Mouse (Mus musculus) hindbrain, embryonic 11.5 days (tissue): ENCODE data around the gene Sucla2. TPM values are rescaled to one million over a fixed set of nuclear protein-coding genes. Genes with fewer than 3 reads are reported as not detected.
"Not testable (repeated sequence)": the region's sequence is repeated elsewhere in the genome, so short reads cannot be mapped to it uniquely, and the experiment has no call there.

Experiments used
- ATAC-seq: fragments of 200-750 bp; cut with Nextera tagmentation; 2 replicates; pipeline ENCODE4 v1.8.0; 2017; ENCODE audit warnings: mild to moderate bottlenecking, moderate TSS enrichment, moderate library complexity; ENCODE audit not compliant: low FRiP score
- DNase-seq: peaks from one replicate; pipeline ENCODE4 v3.0.0-alpha.2; 2015; ENCODE audit warnings: low spot score
- H3K27ac ChIP-seq: fragments of 300-500 bp; sonication (generic); 2 replicates; pipeline ENCODE4 v1.5.1; 2014; ENCODE audit warnings: mild to moderate bottlenecking, low read depth, low read length
- H3K27me3 ChIP-seq: fragments of 300-500 bp; sonication (generic); 2 replicates; pipeline ENCODE4 v1.6.1; 2014; ENCODE audit warnings: mild to moderate bottlenecking, low read length, moderate library complexity, mixed read lengths; ENCODE audit not compliant: control insufficient read depth, insufficient read depth
- H3K36me3 ChIP-seq: fragments of 300-500 bp; sonication (generic); 2 replicates; pipeline ENCODE4 v1.6.1; 2014; ENCODE audit warnings: mild to moderate bottlenecking, low read length, moderate library complexity, mixed read lengths; ENCODE audit not compliant: control insufficient read depth, insufficient read depth
- H3K4me1 ChIP-seq: fragments of 300-500 bp; sonication (generic); replicated peaks from 2 replicates; pipeline ENCODE4 v1.6.1; 2014; ENCODE audit warnings: low read length, mixed read lengths; ENCODE audit not compliant: control insufficient read depth, insufficient read depth
- H3K4me2 ChIP-seq: fragments of 300-500 bp; sonication (generic); replicated peaks from 2 replicates; pipeline ENCODE4 v1.6.1; 2014; ENCODE audit warnings: mild to moderate bottlenecking, low read depth, low read length
- H3K4me3 ChIP-seq: fragments of 300-500 bp; sonication (generic); 2 replicates; pipeline ENCODE4 v1.5.1; 2014; ENCODE audit warnings: low read depth, low read length
- H3K9ac ChIP-seq: fragments of 300-500 bp; sonication (generic); 2 replicates; pipeline ENCODE4 v1.6.1; 2014; ENCODE audit warnings: low read depth, low read length
- H3K9me3 ChIP-seq: fragments of 300-500 bp; sonication (generic); 2 replicates; pipeline ENCODE4 v1.6.1; 2016; ENCODE audit warnings: low read length; ENCODE audit not compliant: control insufficient read depth
- WGBS: fragments of 180-500 bp; shearing (Covaris S2); extraction: QIAGEN DNeasy Blood & Tissue Kit; methylation state at CpG from one replicate; pipeline ENCODE4 v1.1.7; 2014; 5-methylcytosine and 5-hydroxymethylcytosine counted together
- polyA plus RNA-seq: library from polyadenylated mRNA; unstranded; fragments of >200 nt; fragmentation: Nextera tagmentation; extraction: Ambion mirVana; gene quantifications from 2 replicates; pipeline ENCODE4 v1.2.1, GENCODE M21; 2014

Gene Sucla2
- polyA plus RNA-seq, 1 experiment from 2014 or later, result 125 TPM

- DNase-seq, result no peak
- WGBS, result 75% methylated on average over 6 of the region's 6 CpGs
- no peak overlapping the region for H3K4me2 ChIP-seq
- no peaks in the 10 kb centered on the region for H3K27me3 ChIP-seq
- no peak overlapping the region for H3K27ac ChIP-seq
- no peak overlapping the region for H3K9ac ChIP-seq
- H3K4me3 ChIP-seq, result no peak overlapping the region
- H3K9me3 ChIP-seq, result no peaks in the 10 kb centered on the region
- ATAC-seq, result no peak
- H3K4me1 ChIP-seq, result no peaks in the 10 kb centered on the region
- no peaks in the 10 kb centered on the region for H3K36me3 ChIP-seq
These were observed 18.7 kb downstream of the Sucla2 start for GRCm38 (mm10) chr14:73543781-73544180.

GRCm38 (mm10) chr14:73547034-73547433 is 21.9 kb downstream of the Sucla2 start:
- Histone ChIP-seq H3K9ac (no peak overlapping the region), H3K36me3 (no peaks in the 10 kb centered on the region), H3K4me3 (no peak overlapping the region), H3K27me3 (no peaks in the 10 kb centered on the region), H3K4me1 (no peaks in the 10 kb centered on the region), H3K9me3 (no peaks in the 10 kb centered on the region), H3K4me2 (no peak overlapping the region), H3K27ac (no peak overlapping the region)
- ATAC-seq, result no peak
- DNase-seq, result no peak
- WGBS, result 80% methylated on average over 4 of the region's 4 CpGs

- Histone ChIP-seq H3K4me2 (no peak within 1 kb of the TSS), H3K27ac (no peak within 1 kb of the TSS), H3K27me3 (no peaks in the 10 kb centered on the region), H3K36me3 (no peaks in the 10 kb centered on the region), H3K4me3 (no peak within 1 kb of the TSS), H3K9me3 (no peaks in the 10 kb centered on the region), H3K4me1 (no peaks in the 10 kb centered on the region), H3K9ac (no peak within 1 kb of the TSS)
- WGBS, result 95% methylated on average over 3 of the region's 3 CpGs
- DNase-seq (no peak), ATAC-seq (no peak)
These were observed 22.9 kb downstream of the Sucla2 start, which contains the start of gene Nudt15 for GRCm38 (mm10) chr14:73548051-73548450. Gene Nudt15, minus strand, starts transcription at chr14:73548242.

- 56% methylated on average over 3 of the region's 3 CpGs for WGBS
- H3K36me3 ChIP-seq, result no peaks in the 10 kb centered on the region
- H3K4me2 ChIP-seq, result no peak overlapping the region
- no peak overlapping the region for H3K9ac ChIP-seq
- H3K27ac ChIP-seq, result no peak overlapping the region
- H3K9me3 ChIP-seq, result no peaks in the 10 kb centered on the region
- H3K4me3 ChIP-seq, result no peak overlapping the region
- DNase-seq (no peak), ATAC-seq (no peak)
- peaks cover 3% of the 10 kb centered on the region; the same call in 1 of the 2 replicates for H3K4me1 ChIP-seq
- no peaks in the 10 kb centered on the region for H3K27me3 ChIP-seq
These were observed 25.2 kb downstream of the Sucla2 start for GRCm38 (mm10) chr14:73550291-73550690.

DNA sequence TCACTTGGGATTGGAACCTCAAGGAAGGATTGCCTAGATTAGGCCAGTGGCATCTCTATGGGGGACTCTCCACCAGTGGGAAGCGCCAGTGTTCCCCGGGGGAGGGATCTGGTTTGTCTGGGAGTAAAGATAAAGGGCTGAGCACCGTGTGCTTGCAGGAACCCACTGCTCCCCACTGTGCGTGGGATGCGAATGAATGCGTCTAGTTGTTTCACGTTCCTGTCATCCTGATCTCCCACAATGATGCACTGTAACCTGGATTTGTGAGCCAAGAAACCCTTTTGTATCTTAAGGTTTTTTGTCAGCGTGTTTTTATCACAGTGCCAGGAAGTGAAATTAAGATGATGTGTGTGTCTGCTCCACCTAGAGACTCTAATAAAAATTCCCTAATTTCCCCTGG is 25.6 kb downstream of the Sucla2 start:
- DNase-seq (no peak), ATAC-seq (no peak)
- WGBS, result 43% methylated on average over 8 of the region's 8 CpGs
- Histone ChIP-seq H3K36me3 (no peaks in the 10 kb centered on the region), H3K9me3 (no peaks in the 10 kb centered on the region), H3K27me3 (no peaks in the 10 kb centered on the region), H3K4me2 (no peak overlapping the region), H3K27ac (no peak overlapping the region), H3K9ac (no peak overlapping the region), H3K4me3 (no peak overlapping the region), H3K4me1 (peaks cover 3% of the 10 kb centered on the region; the same call in 1 of the 2 replicates)

DNA sequence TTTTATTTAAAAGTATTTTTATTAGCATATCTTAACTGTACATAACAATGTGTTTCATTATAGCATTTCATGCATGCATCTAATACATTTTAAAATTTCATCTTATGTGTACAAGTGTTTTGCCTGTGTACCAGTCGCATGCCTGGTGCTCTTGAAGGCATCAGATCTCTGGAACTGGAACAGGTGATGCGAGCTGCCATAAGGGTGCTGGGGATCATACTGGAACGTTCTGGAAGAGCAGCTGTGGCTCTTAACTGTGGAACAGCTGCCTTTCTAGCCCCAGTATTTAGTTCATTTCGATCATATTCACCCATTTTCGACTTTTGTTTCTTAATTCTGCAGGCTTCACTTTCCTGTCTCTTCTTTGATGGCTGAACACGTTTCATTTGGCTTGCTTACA is 26.0 kb downstream of the Sucla2 start:
- H3K27ac ChIP-seq, result no peak overlapping the region
- DNase-seq (no peak), ATAC-seq (no peak)
- H3K9me3 ChIP-seq, result no peaks in the 10 kb centered on the region
- H3K4me2 ChIP-seq, result no peak overlapping the region
- peaks cover 3% of the 10 kb centered on the region; the same call in 1 of the 2 replicates for H3K4me1 ChIP-seq
- no peak overlapping the region for H3K9ac ChIP-seq
- no peak overlapping the region for H3K4me3 ChIP-seq
- 85% methylated on average over 6 of the region's 6 CpGs for WGBS
- H3K27me3 ChIP-seq, result no peaks in the 10 kb centered on the region
- no peaks in the 10 kb centered on the region for H3K36me3 ChIP-seq

DNA sequence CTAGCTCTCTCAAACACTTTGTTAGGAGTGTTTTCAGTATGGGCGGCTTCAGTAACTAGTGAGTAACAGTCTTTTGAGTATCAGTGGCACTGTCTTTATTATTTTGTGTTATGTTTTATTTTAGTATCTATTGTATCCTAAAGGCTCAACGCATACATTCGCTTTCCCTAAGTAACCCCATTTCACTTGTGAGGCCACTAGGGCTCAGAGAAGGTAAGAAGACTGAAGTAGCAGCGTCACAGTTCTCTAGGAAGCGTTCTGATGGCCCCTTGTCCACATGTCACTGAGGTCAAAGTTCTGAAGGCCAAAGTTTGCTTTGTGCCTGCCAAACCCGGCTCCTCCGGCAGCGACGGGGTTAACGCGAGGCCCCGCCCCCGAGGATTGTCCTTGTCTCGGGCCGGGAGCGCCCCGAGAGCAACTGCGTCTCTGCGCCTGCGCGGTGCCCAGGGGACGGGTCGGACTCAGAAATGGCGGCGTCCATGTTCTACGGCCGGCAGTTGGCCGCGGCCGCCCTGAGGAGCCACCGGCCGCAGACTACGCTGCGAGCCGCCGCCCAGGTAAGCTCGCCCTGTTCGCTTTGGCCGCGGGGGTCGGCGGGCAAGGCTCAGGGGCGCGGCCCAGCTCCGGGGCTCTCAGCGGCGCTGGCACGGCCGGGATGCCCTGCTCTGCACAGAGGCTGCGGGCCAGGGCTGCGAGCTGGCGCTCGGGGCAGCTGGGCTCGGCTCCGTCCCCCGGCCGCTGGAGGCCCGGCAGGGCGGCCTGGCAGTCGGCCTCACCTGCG is 27.4 kb downstream of the Sucla2 start:
- Histone ChIP-seq H3K4me3 (peak overlapping the region; percentile 98), H3K27ac (peak overlapping the region; percentile 76), H3K4me1 (peaks cover 3% of the 10 kb centered on the region; the same call in 1 of the 2 replicates), H3K9ac (peak overlapping the region; percentile 96), H3K4me2 (peak overlapping the region; percentile 67), H3K36me3 (no peaks in the 10 kb centered on the region), H3K27me3 (no peaks in the 10 kb centered on the region), H3K9me3 (no peaks in the 10 kb centered on the region)
- DNase-seq (peak; percentile 99), ATAC-seq (peak; percentile 97)
- 4% methylated on average over 61 of the region's 61 CpGs for WGBS

GRCm38 (mm10) chr14:73553122-73553696 is 28.1 kb downstream of the Sucla2 start:
- H3K4me1 ChIP-seq, result peaks cover 3% of the 10 kb centered on the region; the same call in 1 of the 2 replicates
- H3K4me3 ChIP-seq, result peak overlapping the region; percentile 98
- H3K9me3 ChIP-seq, result no peaks in the 10 kb centered on the region
- H3K9ac ChIP-seq, result peak overlapping the region; percentile 96
- H3K27ac ChIP-seq, result peak overlapping the region; percentile 76
- under 1% methylated on average over 10 of the region's 10 CpGs for WGBS
- DNase-seq, result no peak
- no peaks in the 10 kb centered on the region for H3K36me3 ChIP-seq
- H3K27me3 ChIP-seq, result no peaks in the 10 kb centered on the region
- peak overlapping the region; percentile 67 for H3K4me2 ChIP-seq
- peak; percentile 7; the same call in 1 of the 2 replicates for ATAC-seq

GRCm38 (mm10) chr14:73569831-73570230 is 44.7 kb downstream of the Sucla2 start:
- not testable (repeated sequence) for ATAC-seq, H3K9ac ChIP-seq, H3K4me3 ChIP-seq, H3K27ac ChIP-seq, H3K9me3 ChIP-seq, H3K36me3 ChIP-seq, H3K4me1 ChIP-seq, DNase-seq, H3K4me2 ChIP-seq, H3K27me3 ChIP-seq
- 97% methylated on average over 4 of the region's 4 CpGs for WGBS
